Mouse (Mus musculus): Measurements from ENCODE around the gene Hspbap1. TPM values are rescaled to one million over a fixed set of nuclear protein-coding genes. Genes with fewer than 3 reads are reported as not detected.

Gene Hspbap1
- 1 to 10 TPM; 5.1 to 6.0 TPM for total RNA-seq (2021)
- long read RNA-seq, experiment 1, partial matches to known transcripts: 1 of 6 reads
- long read RNA-seq, experiment 1, other reads (novel, unspliced or antisense): 1 of 6 reads
- long read RNA-seq, experiment 2, transcript Hspbap1-202 (8 exons, 1,703 nt): major isoform, 7 of 7 reads
- long read RNA-seq, experiment 2, partial matches to known transcripts: 0 of 7 reads
- long read RNA-seq, experiment 2, other reads (novel, unspliced or antisense): 0 of 7 reads

DNA sequence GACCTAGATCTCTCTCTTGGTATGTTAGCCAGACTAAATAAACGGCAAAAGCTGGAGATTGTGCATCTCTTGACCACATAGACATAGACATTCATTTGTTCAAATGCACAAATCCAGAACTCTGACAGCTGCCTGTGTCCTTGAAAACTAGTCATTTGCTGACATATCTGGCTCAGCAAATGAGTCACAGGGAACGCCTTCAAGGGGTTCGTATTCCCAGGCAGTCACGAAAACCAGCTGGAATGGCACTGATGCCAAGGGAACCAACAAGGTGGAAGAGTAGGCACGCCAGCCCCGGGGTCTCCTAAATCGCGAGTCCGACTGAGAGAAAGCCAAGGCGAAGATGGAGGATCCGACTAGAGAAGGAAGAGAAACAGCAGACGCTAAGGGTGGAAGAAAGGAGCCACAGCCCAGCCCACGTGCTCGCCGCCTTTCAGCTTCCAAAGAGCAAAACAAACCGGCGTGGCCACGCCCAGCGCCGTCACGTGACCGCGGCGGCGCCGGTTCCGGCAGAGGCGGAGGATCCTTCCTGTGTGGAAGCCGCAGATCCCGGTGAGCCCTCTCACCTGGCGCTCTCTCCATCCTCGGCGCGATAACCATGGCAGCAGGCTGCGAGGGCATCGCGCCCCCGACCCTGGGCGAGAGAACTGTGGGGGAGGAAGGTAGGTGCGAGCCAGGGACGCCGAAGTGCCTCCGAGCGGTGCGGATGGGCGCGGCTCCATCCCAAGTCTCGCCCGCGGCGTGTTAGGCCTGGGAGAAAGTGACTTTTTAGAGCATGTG, at the start of gene Hspbap1:
TSS of gene Hspbap1 (plus strand) at position 498 of the 780 bp plus-strand sequence.
- DNase-seq (ENCODE audit: low spot score in 2 of 2): peak; percentile 87 to 92
- intact Hi-C loops (cut with DNase I): no loop called here

- intact Hi-C loops (cut with DNase I): no loop called here
- no peak for DNase-seq (ENCODE audit: low spot score in 2 of 2)
These were observed 45.6 kb upstream of the Hspbap1 start for GRCm38 (mm10) chr16:35724561-35724960.

DNA sequence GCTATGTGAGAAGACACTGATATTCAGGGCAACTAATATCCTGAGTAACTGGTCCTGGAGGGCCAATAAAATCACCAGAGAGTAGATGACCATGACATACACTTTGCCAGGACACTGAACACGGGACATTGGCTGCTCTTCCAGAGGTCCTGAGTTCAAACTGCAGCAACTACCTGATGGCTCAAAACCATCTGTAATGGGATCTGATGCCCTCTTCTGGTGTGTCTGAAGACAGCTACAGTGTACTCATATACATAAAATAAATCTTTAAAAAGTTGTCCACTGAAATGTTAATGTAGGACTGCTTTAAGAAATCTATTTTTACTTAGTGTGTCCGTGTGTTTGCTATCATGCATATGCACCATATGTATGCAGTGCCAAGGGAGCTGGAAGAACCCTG, 43.6 kb upstream of the Hspbap1 start:
- intact Hi-C loops (cut with DNase I): loop anchor here (5.0 kb wide), 1 partner anchor 409 kb away; no protein-coding TSS in a partner anchor
- DNase-seq (ENCODE audit: low spot score in 2 of 2): no peak

DNA sequence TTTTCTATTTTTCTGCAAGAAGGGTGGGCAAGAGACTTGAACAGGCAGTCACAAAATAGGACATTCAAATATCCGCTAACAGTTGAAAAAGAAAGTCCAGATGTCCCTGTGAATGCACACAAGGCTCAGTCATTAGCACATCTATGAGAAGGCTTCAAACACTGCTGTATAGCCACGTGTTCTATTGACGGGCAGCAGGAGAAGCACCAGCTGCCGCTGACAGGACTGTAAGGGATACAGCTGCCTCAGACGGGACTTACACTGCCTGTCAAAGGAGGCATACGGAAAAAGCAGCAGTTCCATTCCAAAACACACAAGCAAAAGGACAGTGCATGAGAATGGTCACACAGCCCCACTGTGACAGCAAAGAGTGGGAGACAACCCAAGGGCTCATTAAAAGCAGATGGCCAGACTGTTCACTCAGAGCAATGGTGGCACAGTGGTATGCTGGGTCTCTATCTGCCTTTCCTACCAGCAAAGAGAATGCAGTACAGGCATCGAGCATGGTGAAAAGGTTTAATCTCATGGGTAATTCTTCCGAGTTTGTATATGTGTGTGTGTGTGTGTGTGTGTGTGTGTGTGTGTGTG, 40.9 kb upstream of the Hspbap1 start:
- DNase-seq (ENCODE audit: low spot score in 2 of 2): peak in 1 of 2 experiments; percentile 43
- intact Hi-C loops (cut with DNase I): loop anchor here (5.0 kb wide), 1 partner anchor 412 kb away; no protein-coding TSS in a partner anchor

DNA sequence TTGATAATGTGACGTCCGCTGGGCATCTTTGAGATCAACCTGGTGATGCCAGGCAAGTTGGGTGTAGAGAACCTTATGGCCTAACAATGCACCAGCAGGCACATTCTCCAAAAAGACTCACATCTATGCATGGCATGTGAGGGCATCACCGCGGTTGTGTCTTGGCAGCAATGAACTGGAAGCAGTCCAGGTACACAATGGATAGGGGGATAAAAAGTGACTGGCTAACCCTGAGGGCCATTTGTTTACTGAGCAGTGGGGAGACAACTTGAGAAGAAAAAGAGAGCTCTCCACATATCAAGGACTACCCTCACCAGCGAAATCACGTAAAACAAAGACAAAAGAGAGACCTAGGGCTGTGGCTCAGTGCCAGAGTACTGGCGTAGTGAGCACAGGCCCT, 38.1 kb upstream of the Hspbap1 start:
- DNase-seq (ENCODE audit: low spot score in 2 of 2): no peak
- intact Hi-C loops (cut with DNase I): no loop called here

DNA sequence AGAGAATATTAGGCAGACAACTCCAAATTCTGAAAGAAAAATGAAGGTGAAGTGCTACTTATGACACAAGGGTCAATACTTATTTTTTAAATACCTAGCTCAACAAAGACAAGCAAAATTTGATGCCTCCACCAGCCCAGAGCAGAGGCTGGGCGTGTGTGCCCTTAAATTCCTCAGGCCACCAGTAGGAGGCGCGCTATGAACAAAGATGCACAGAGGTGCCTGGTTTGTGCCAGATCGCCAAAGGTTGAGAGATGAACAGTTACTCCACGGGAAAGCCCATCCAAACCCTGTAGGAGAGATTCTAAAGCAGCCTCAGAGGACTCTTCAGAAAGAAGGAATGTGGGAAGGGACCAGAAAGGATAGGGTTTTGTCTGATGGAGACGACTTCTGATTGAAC, 36.1 kb upstream of the Hspbap1 start:
- intact Hi-C loops (cut with DNase I): loop anchor here (2.0 kb wide), 1 partner anchor 83 kb away; no protein-coding TSS in a partner anchor
- DNase-seq (ENCODE audit: low spot score in 2 of 2): peak in 1 of 2 experiments; percentile 67

GRCm38 (mm10) chr16:35738096-35738767, 31.9 kb upstream of the Hspbap1 start:
- intact Hi-C loops (cut with DNase I): no loop called here
- no peak for DNase-seq (ENCODE audit: low spot score in 2 of 2)

DNA sequence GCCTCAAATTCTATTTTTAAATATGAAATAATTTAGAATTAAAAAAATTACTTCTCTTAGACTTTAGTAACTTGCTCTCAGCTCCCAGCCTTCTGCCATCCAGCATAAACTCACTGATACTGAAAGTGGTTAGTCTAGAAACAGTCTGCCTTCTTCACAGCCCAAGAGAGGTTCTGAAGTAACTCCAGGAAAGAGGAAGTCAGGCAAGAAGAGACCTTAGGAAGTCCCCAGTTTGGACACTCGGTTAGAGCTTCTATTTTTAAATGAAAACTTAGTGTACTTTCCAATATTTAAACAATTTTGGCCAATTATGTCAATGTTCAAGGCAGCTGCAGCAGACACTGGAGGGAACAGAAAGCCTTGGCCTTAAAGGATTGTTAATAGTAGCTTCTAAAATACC, 30.6 kb upstream of the Hspbap1 start:
- DNase-seq (ENCODE audit: low spot score in 2 of 2): no peak
- intact Hi-C loops (cut with DNase I): no loop called here

DNA sequence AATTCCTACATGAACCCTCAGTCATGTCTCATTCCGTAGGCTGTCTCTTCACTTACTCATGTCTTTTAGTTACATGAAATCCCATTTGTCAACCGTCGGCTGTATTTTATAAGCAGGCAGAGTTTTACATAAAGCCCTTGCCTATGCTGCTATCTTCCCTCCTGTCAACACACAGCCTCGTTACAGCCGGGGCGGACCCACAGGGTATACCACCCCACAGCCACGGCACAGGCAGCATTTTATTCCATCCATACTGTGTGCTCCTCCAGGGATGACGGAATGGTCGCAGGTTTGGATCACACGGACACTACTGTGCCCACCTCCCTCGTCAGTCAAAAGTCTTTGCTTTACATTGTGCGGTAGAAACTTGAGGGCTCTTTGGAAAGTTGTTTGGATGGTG, 29.8 kb upstream of the Hspbap1 start:
- no peak for DNase-seq (ENCODE audit: low spot score in 2 of 2)
- intact Hi-C loops (cut with DNase I): no loop called here

DNA sequence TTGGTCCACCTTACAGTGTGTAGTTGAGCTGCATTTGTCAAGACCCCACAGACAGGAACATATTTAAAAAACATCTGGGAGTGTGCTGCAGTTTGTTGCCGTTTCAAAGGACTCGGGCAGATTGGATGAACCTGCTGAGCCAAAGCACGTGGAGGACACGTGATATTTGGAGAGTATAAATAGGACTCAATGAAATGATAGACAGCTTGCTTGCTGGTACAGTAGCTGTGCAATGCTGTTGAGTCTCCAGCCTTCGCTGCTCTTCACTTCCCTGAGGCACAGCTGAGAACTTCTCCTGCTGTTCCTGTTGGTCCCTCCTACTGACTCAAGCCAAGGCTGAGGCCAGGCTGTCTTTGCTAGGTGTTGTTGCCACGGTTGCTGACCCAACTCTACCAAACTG, 29.2 kb upstream of the Hspbap1 start:
- intact Hi-C loops (cut with DNase I): no loop called here
- DNase-seq (ENCODE audit: low spot score in 2 of 2): no peak

DNA sequence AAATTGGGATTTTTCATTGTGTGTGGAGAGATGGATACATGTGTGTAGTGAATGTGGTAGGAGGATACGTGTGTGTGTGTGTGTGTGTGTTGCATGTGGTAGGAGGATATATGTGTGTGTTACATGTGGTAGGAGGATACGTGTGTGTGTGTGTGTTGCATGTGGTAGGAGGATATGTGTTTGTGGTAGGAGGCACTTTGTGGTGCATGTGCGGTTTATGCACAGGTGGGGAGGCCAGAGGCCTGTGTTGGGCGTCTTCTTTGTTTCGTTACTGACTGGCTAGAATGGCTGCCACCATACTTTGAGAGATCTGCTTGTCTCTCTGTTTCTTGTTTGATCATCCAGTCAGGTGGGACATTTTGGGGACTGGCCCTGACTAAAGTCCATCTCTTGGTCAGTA, 28.6 kb upstream of the Hspbap1 start:
- intact Hi-C loops (cut with DNase I): no loop called here

GRCm38 (mm10) chr16:35742251-35742937, 27.8 kb upstream of the Hspbap1 start:
- intact Hi-C loops (cut with DNase I): no loop called here
- no peak for DNase-seq (ENCODE audit: low spot score in 2 of 2)

More for the DNA sequence above, 28.6 kb upstream of the Hspbap1 start:
- no peak for DNase-seq (ENCODE audit: low spot score in 2 of 2)

DNA sequence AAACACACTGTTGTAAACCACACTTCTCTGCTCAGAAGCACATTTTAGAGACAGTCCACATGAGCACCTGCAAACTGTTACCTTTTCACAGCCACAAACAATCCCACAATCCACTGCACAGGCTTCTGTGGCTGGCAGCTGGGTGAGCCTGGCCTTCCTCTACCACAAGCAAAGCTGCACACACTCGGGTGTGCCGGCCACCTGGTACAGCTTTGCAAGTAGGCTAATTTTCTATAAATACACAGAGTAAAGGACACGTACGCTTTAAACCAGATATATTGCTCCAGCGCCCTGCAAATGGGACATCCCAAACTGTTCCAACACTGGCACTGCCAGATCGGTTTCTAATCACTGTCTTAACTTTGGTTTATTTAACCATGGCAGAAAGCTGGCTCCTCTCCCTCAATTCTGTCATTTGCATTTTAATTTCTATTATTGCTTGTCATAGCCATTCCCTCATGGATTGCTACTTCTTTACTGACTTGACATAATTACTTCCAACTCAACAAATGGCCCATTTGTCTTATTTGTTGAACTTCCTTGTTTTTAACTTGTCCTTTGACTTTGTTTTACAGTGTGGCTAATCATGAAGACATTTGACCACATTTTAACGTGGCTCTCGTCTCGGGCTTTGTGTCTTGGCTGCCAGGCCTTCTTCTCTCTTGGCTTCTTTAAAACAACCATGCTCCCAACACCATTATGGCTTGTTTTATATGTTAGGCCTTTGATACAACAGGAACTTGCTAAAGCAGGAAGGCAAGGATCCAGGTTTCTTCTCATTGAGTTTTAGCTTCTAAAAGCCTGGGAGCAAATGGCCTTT, 22.5 kb upstream of the Hspbap1 start:
- no peak for DNase-seq (ENCODE audit: low spot score in 2 of 2)
- intact Hi-C loops (cut with DNase I): no loop called here

DNA sequence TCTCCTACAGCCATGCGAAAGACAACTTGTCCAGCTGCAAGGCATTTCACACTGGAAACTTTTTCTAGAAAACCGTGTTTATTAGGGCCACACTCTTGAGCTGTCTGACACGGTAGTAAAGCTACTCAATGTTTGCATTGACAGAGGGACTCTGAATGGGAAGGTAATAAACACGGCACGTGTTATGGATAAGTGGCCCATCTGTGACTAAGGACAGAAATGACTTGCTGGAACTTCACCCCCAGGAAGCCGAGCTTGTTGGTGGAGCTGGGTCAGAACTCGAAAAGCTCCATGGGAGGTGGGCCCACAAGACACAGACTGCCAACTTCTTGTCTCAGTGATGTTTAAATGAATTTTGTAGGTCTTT, 22.0 kb upstream of the Hspbap1 start:
- no peak for DNase-seq (ENCODE audit: low spot score in 2 of 2)
- intact Hi-C loops (cut with DNase I): no loop called here

- intact Hi-C loops (cut with DNase I): no loop called here
These were observed 20.8 kb upstream of the Hspbap1 start for GRCm38 (mm10) chr16:35749385-35749784.

DNA sequence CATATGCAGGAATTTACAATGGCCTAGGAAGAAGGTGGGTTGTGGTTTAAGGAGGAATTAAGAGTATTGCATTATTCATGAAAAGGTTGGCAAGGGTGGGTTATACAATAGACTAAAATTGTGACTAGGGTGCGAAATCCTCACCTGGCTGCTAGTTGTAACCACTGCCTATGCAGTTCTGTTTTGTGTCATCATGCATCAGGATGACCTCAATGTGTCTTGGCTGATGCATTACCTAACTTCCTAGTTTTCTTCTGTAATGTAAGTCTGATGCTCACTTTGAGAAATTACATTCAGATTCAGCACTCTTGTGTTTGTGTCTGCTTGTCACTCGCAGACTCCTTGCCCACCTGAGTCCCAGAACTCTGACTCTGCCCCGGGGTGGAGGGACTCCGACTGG, 18.3 kb upstream of the Hspbap1 start:
- no peak for DNase-seq (ENCODE audit: low spot score in 2 of 2)
- intact Hi-C loops (cut with DNase I): no loop called here

More at GRCm38 (mm10) chr16:35749385-35749784, 20.8 kb upstream of the Hspbap1 start:
- DNase-seq (ENCODE audit: low spot score in 2 of 2): no peak

- DNase-seq (ENCODE audit: low spot score in 2 of 2): no peak
- intact Hi-C loops (cut with DNase I): no loop called here
These were observed 16.2 kb upstream of the Hspbap1 start for GRCm38 (mm10) chr16:35753926-35754325.

GRCm38 (mm10) chr16:35755502-35756334, 14.5 kb upstream of the Hspbap1 start:
- DNase-seq (ENCODE audit: low spot score in 2 of 2): no peak
- intact Hi-C loops (cut with DNase I): no loop called here

Data from left cerebral cortex, postnatal 14 days (tissue).